Mouse (Mus musculus): ENCODE data around the gene Rack1.

DNA sequence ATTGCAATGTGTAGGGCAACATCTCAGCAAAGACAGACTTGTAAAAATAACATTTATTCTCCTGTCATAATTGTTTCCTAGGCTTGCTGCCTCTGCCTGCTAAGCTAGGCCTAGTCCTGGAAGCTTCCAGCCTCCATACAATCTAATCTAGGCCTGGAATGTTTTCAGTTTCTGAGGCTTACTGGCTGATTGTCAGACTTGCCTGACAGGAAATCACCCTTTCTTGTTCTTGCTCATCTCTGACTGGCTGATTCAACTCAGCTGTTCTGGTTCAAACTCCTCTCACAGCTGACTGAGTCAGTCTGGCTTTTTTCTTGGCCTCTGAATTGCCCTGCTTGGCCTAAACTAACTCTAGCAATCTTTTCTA lies 20.2 kb downstream of the Rack1 start:
- no peak for TF ChIP-seq TAL1 (IDR thresholded peaks at IDR 0.05; ENCODE audit: low read length)
- TF ChIP-seq GATA1 (IDR thresholded peaks at IDR 0.05; ENCODE audit: low read length) = no peak

Data from erythroblast, embryonic 14.5 days (primary cell).